Mouse (Mus musculus): ENCODE measurements around the gene Gm10112.

Gene Gm10112

DNA sequence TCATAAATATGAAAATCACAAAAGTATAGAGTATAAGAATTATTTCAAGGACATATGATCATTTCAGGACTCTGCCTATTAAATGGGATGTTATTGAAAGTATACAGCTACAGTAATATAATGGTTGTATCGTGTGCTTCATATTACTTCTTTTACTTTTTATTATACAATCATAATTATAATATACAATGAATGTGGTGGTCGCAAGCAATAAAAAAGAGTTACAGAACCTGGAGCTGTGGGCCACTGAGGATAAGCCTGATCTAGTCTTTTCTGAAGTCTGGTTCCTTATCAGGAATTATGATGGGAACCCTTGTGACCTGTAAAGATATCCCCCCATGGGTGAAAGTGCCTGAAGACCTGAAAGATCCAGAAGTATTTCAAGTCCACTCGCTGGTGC, at the start of gene Gm10112:
Gm10112 (plus strand) TSS at position 301 of the 400 bp plus-strand sequence.
- DNase-seq: no peak

- DNase-seq: no peak
Observed at GRCm38 (mm10) chrX:111189574-111189973, 21.4 kb downstream of the Gm10112 start.

DNA sequence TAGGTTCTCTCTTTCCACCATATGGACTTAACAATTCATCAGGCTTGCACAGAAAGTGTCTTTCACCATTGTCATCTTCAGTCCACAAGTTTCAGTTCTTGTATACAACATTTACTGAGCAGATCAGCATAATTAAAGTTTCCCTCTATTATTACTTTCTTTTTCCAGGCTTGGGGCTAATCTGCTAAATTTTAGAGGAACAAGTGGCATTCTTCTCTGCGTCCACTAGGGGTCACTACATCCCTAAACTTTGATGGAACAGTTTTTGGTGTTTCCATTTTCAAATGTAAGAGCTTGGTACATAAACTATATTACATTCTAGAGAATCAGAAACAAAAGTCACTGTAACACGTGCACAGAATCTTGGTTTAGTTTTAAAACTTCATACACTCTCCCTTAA, 28.2 kb downstream of the Gm10112 start:
- DNase-seq: no peak

DNA sequence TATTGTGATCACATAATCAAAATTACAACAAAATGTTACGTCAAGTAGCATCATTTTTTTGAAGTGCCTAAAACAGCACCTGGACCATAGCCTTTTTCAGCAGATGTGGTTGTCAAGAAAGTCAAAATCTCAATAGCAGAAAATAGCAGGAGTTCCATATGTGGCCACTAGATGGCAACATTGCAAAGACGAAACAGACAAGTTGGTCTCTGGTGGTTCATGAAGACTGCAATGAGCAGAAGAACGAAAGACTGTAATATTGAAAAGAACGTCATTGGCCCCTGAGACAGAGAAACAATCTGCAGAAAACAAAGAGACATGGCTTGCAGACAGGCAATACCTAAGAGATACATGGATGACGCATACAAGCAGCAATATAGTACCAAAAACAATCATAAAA, 42.1 kb downstream of the Gm10112 start:
- DNase-seq: peak in 1 of 2 experiments; percentile 25

All from lung, postnatal 4 days (tissue).